Mouse (Mus musculus): ENCODE results near the gene Trim66.

The Trim66 gene

GRCm38 (mm10) chr7:109454856-109455255 is 53.1 kb downstream of the Trim66 start:
- DNase-seq (ENCODE audit: low spot score in 2 of 2) = no peak

DNA sequence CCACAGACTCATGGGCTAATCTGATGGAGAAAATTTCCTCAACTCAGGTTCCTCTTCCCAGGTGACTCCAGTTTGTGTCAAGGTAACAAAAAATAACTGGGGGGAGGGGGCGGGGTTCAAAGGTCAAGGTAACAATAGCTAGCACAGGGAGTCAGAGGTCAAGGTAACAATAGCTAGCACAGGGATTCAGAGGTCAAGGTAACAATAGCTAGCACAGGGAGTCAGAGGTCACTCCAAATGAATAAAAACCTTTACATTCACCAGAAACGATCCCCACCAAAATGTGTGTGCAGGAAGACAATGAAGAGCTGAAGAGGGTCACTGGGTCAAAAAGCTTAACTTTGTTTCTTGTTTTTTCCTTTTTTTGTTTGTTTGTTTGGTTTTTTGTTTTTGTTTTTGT is 59.9 kb downstream of the Trim66 start:
- DNase-seq (ENCODE audit: low spot score in 2 of 2) = no peak

DNA sequence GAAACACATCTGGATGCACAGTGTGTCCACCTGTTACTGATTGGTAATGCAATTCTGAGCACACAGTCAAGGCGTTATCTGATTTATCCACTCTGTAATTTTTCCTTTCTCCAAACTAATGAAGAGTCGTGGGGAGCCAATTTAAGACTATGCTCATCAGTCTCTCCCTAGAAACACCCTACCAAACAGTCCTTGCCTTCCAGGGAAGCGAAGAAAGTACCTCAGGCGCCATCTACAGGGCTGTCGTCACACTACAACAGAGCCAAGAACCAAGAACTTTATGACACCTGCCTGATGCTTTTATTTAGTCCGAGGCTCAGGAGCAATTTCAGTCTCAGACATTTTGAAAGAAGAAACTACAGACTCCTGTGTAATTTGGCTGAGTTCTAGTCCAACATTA is 62.9 kb downstream of the Trim66 start:
- DNase-seq (ENCODE audit: low spot score in 2 of 2) = no peak

- DNase-seq (ENCODE audit: low spot score in 2 of 2) = no peak
Observed at GRCm38 (mm10) chr7:109442739-109443138, 65.2 kb downstream of the Trim66 start.

DNA sequence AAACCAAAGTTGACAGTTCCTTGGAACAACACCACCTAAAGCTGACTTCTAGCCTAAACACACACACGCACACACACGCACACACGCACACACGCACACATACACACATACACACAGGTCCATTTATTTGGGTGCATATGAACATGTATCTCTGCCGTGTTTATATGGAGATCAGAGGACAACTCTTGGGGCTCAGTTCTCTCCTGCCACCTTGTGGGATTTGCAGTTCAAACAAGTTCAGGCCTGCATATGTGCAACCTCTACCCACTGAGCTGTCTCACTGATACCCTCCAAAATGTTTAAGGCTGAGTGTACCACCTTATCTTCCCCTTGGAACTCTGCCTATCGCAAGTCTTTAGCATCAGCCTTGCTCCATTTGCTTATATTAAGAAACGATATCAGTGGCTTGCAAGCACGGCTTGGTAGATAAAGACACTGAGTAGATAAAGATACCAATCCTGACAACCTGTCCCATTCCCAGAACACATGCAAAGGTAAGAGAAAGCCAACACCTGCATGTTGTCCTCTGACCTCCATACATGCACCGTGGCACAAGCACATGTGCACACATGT is 67.2 kb downstream of the Trim66 start:
- no peak for DNase-seq (ENCODE audit: low spot score in 2 of 2)

DNA sequence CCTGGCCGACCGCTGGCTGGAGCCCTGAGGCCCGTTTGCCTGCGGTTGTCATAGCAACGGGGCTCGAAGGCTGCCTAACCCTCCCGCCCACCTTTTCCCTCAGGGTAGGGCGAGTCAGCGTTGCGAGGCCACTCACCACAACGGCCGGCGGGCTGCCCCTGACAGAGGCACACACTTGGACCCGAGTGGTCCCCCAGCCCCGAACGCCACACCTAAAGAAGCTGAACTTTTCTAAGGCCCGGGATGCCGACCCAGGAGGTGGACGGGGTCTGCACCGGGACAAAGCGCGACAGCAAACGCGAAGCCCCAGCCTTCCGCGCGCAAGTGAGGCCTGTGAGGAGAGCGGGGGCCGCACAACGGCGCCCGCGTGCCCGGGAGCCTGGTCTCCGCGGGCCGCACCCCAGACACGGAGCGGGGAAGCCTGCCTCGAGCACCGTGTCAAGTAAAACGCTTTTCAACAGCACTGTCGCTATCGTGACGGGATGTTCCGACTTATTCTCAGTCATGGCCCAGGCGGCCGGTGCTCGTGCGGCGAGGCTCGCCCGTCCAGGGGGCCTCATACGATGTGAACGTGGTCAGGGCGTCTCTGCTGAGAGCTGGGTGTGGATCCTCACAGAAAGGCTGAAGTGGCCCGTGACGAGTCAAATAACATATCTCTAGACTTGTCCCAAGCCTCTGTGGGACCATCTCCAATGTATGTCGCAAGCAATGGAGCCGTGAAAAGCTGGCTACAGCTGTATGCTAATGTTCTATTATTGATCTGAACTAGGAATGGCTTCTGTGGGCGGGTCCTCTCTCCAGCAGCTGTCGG is 68.9 kb downstream of the Trim66 start, which contains the start of gene Stk33:
TSS of gene Stk33 (minus strand) at position 301 of the 811 bp plus-strand sequence.
- DNase-seq (ENCODE audit: low spot score in 2 of 2) = peak; percentile 35 to 61

GRCm38 (mm10) chr7:109424422-109425159 is 83.3 kb downstream of the Trim66 start:
- DNase-seq (ENCODE audit: low spot score in 2 of 2) = no peak

GRCm38 (mm10) chr7:109422803-109423202 is 85.1 kb downstream of the Trim66 start:
- no peak for DNase-seq (ENCODE audit: low spot score in 2 of 2)

GRCm38 (mm10) chr7:109405491-109405890 is 102.4 kb downstream of the Trim66 start:
- DNase-seq (ENCODE audit: low spot score in 2 of 2) = no peak

GRCm38 (mm10) chr7:109399299-109399698 is 108.6 kb downstream of the Trim66 start:
- DNase-seq (ENCODE audit: low spot score in 2 of 2) = no peak
